Mouse (Mus musculus): ENCODE data around the gene Olfr1294. TPM values are rescaled to one million over a fixed set of nuclear protein-coding genes. Genes with fewer than 3 reads are reported as not detected.

Olfr1294 gene
- polyA plus RNA-seq (2015; fragmentation: Nextera tagmentation; extraction: Ambion mirVana), result not detected in 2 replicates

GRCm38 (mm10) chr2:111540191-111540590 lies at the start of gene Olfr1294:
Gene Olfr1294, minus strand, starts transcription at chr2:111540291.
- Histone ChIP-seq H3K9me3 (replicated peaks) (no peaks in the 10 kb centered on the region), H3K27ac (no peak within 1 kb of the TSS), H3K4me1 (replicated peaks) (no peaks in the 10 kb centered on the region), H3K27me3 (no peaks in the 10 kb centered on the region), H3K4me2 (no peak within 1 kb of the TSS), H3K9ac (no peak within 1 kb of the TSS), H3K36me3 (no peaks in the 10 kb centered on the region), H3K4me3 (no peak within 1 kb of the TSS)
- WGBS, result 37% methylated on average over 1 of the region's 1 CpGs
- ATAC-seq (replicated peaks; ENCODE audit: insufficient number of reproducible peaks, insufficient read depth, low FRiP score, low read depth), result no peak

- Histone ChIP-seq H3K4me1 (replicated peaks) (no peaks in the 10 kb centered on the region), H3K27ac (no peak within 1 kb of the TSS), H3K9me3 (replicated peaks) (no peaks in the 10 kb centered on the region), H3K27me3 (no peaks in the 10 kb centered on the region), H3K36me3 (no peaks in the 10 kb centered on the region), H3K4me3 (no peak within 1 kb of the TSS), H3K9ac (no peak within 1 kb of the TSS), H3K4me2 (no peak within 1 kb of the TSS)
- ATAC-seq (replicated peaks; ENCODE audit: insufficient number of reproducible peaks, insufficient read depth, low FRiP score, low read depth), result no peak
Observed at GRCm38 (mm10) chr2:111569581-111569980, 29.5 kb upstream of the Olfr1294 start, which contains the start of gene Olfr1295. Gene Olfr1295, minus strand, starts transcription at chr2:111569681.

- no peaks in the 10 kb centered on the region for H3K27me3 ChIP-seq
- WGBS, result 81% methylated on average over 1 of the region's 1 CpGs
- H3K36me3 ChIP-seq, result no peaks in the 10 kb centered on the region
- no peak for ATAC-seq (replicated peaks; ENCODE audit: insufficient number of reproducible peaks, insufficient read depth, low FRiP score, low read depth)
- H3K9me3 ChIP-seq (replicated peaks), result no peaks in the 10 kb centered on the region
- no peaks in the 10 kb centered on the region for H3K4me1 ChIP-seq (replicated peaks)
- no peak within 1 kb of the TSS for H3K4me2 ChIP-seq
- H3K4me3 ChIP-seq, result no peak within 1 kb of the TSS
- H3K9ac ChIP-seq, result no peak within 1 kb of the TSS
- H3K27ac ChIP-seq, result no peak within 1 kb of the TSS
Observed at GRCm38 (mm10) chr2:111524903-111525302, 15.2 kb downstream of the Olfr1294 start, which contains the start of gene Olfr1293-ps. Gene Olfr1293-ps, plus strand, starts transcription at chr2:111525203.

DNA sequence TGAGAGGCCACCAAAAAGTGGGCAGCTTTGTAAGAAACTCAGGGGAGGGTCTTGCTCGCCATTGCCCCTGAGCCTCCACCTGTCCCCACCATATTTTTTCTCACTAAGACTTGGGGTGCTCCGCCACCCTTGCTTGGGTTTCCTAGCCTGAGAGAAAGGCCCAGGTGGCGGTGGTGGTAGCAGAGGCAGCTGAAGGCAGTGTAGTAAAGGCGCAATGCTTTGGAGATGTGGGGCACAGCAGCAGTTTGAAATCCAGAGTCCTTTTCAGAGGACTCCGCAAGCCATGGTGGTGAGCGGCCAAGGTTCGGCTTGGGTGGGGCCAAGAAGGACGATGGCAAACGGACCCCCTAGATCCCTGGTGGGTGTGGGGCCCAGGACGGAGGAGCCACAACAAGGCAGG lies 22.6 kb downstream of the Olfr1294 start:
- ATAC-seq (replicated peaks; ENCODE audit: insufficient number of reproducible peaks, insufficient read depth, low FRiP score, low read depth), result no peak
- no peaks in the 10 kb centered on the region for H3K4me1 ChIP-seq (replicated peaks)
- no peaks in the 10 kb centered on the region for H3K27me3 ChIP-seq
- no peaks in the 10 kb centered on the region for H3K36me3 ChIP-seq
- WGBS, result 84% methylated on average over 10 of the region's 10 CpGs
- H3K27ac ChIP-seq, result no peak overlapping the region
- H3K4me2 ChIP-seq, result no peak overlapping the region
- H3K9me3 ChIP-seq (replicated peaks), result no peaks in the 10 kb centered on the region
- H3K9ac ChIP-seq, result no peak overlapping the region
- no peak overlapping the region for H3K4me3 ChIP-seq

GRCm38 (mm10) chr2:111496880-111497279 lies 43.2 kb downstream of the Olfr1294 start, which contains the start of gene Olfr1291-ps1:
Gene Olfr1291-ps1, plus strand, starts transcription at chr2:111497180.
- 81% methylated on average over 3 of the region's 3 CpGs for WGBS
- no peak within 1 kb of the TSS for H3K9ac ChIP-seq

GRCm38 (mm10) chr2:111493729-111494128 lies 46.4 kb downstream of the Olfr1294 start, which contains the start of gene Olfr1290:
Gene Olfr1290, minus strand, starts transcription at chr2:111493829.
- ATAC-seq (replicated peaks; ENCODE audit: insufficient number of reproducible peaks, insufficient read depth, low FRiP score, low read depth), result no peak
- Histone ChIP-seq H3K27me3 (no peaks in the 10 kb centered on the region), H3K36me3 (no peaks in the 10 kb centered on the region), H3K4me3 (no peak within 1 kb of the TSS), H3K27ac (no peak within 1 kb of the TSS), H3K9ac (no peak within 1 kb of the TSS), H3K9me3 (replicated peaks) (no peaks in the 10 kb centered on the region), H3K4me2 (no peak within 1 kb of the TSS), H3K4me1 (replicated peaks) (no peaks in the 10 kb centered on the region)
- WGBS, result 67% methylated on average over 5 of the region's 5 CpGs

More at GRCm38 (mm10) chr2:111496880-111497279, 43.2 kb downstream of the Olfr1294 start, which contains the start of gene Olfr1291-ps1:
- Histone ChIP-seq H3K36me3 (no peaks in the 10 kb centered on the region), H3K4me1 (replicated peaks) (no peaks in the 10 kb centered on the region), H3K27me3 (no peaks in the 10 kb centered on the region), H3K4me2 (no peak within 1 kb of the TSS), H3K4me3 (no peak within 1 kb of the TSS), H3K27ac (no peak within 1 kb of the TSS), H3K9me3 (replicated peaks) (no peaks in the 10 kb centered on the region)
- ATAC-seq (replicated peaks; ENCODE audit: insufficient number of reproducible peaks, insufficient read depth, low FRiP score, low read depth), result no peak

Other genes starting within 250 kb of the Olfr1294 start
- gene Olfr1279, start 239.7 kb downstream of the Olfr1294 start, polyA plus RNA-seq (2015; fragmentation: Nextera tagmentation; extraction: Ambion mirVana), result not detected in 2 replicates
- gene Olfr1280, start 226.3 kb downstream of the Olfr1294 start, polyA plus RNA-seq (2015; fragmentation: Nextera tagmentation; extraction: Ambion mirVana), result not detected in 2 replicates
- not detected in 2 replicates for gene Olfr1281, start 213.8 kb downstream of the Olfr1294 start, polyA plus RNA-seq (2015; fragmentation: Nextera tagmentation; extraction: Ambion mirVana)
- gene Olfr1282, start 204.2 kb downstream of the Olfr1294 start, polyA plus RNA-seq (2015; fragmentation: Nextera tagmentation; extraction: Ambion mirVana), result not detected in 2 replicates
- not detected in 2 replicates for gene Olfr1283, start 173.5 kb downstream of the Olfr1294 start, polyA plus RNA-seq (2015; fragmentation: Nextera tagmentation; extraction: Ambion mirVana)
- not detected in 2 replicates for gene Olfr1284, start 164.8 kb downstream of the Olfr1294 start, polyA plus RNA-seq (2015; fragmentation: Nextera tagmentation; extraction: Ambion mirVana)
- gene Olfr1286, start 117.2 kb downstream of the Olfr1294 start, polyA plus RNA-seq (2015; fragmentation: Nextera tagmentation; extraction: Ambion mirVana), result not detected in 2 replicates
- not detected in 2 replicates for gene Olfr1287, start 91.1 kb downstream of the Olfr1294 start, polyA plus RNA-seq (2015; fragmentation: Nextera tagmentation; extraction: Ambion mirVana)
- gene Olfr1288, start 66.2 kb downstream of the Olfr1294 start, polyA plus RNA-seq (2015; fragmentation: Nextera tagmentation; extraction: Ambion mirVana), result not detected in 2 replicates
- not detected in 2 replicates for gene Olfr1289, start 59.5 kb downstream of the Olfr1294 start, polyA plus RNA-seq (2015; fragmentation: Nextera tagmentation; extraction: Ambion mirVana)
- gene Olfr1290, start 46.5 kb downstream of the Olfr1294 start, polyA plus RNA-seq (2015; fragmentation: Nextera tagmentation; extraction: Ambion mirVana), result not detected in 2 replicates
- gene Olfr1291-ps1, start 43.1 kb downstream of the Olfr1294 start, polyA plus RNA-seq (2015; fragmentation: Nextera tagmentation; extraction: Ambion mirVana), result not detected in 2 replicates
- not detected in 2 replicates for gene Olfr1293-ps, start 15.1 kb downstream of the Olfr1294 start, polyA plus RNA-seq (2015; fragmentation: Nextera tagmentation; extraction: Ambion mirVana)
- gene Olfr1295, start 29.4 kb upstream of the Olfr1294 start, polyA plus RNA-seq (2015; fragmentation: Nextera tagmentation; extraction: Ambion mirVana), result not detected in 2 replicates
- not detected in 2 replicates for gene Olfr1297, start 86.2 kb upstream of the Olfr1294 start, polyA plus RNA-seq (2015; fragmentation: Nextera tagmentation; extraction: Ambion mirVana)
- not detected in 2 replicates for gene Olfr1298, start 108.9 kb upstream of the Olfr1294 start, polyA plus RNA-seq (2015; fragmentation: Nextera tagmentation; extraction: Ambion mirVana)
- not detected in 2 replicates for gene Olfr1299, start 121.1 kb upstream of the Olfr1294 start, polyA plus RNA-seq (2015; fragmentation: Nextera tagmentation; extraction: Ambion mirVana)
- gene Olfr1301, start 210.7 kb upstream of the Olfr1294 start, polyA plus RNA-seq (2015; fragmentation: Nextera tagmentation; extraction: Ambion mirVana), result not detected in 2 replicates
- gene Olfr1302, start 237.1 kb upstream of the Olfr1294 start, polyA plus RNA-seq (2015; fragmentation: Nextera tagmentation; extraction: Ambion mirVana), result not detected in 2 replicates

All from heart, embryonic 15.5 days (tissue).